Mouse (Mus musculus): ENCODE data around the gene Smim13.

Gene Smim13

GRCm38 (mm10) chr13:41321433-41321832, 71.8 kb downstream of the Smim13 start:
- ChIA-PET POLR2A (no interaction called here), CTCF (interaction anchor here in 1 of 4 experiments (0.6 kb wide), 1 partner anchor 18 kb away, joined by 3 read pairs; no protein-coding TSS in a partner anchor)

- POLR2A ChIA-PET, result no interaction called here
These were observed 75.0 kb downstream of the Smim13 start for GRCm38 (mm10) chr13:41324631-41325030.

GRCm38 (mm10) chr13:41325346-41325745, 75.7 kb downstream of the Smim13 start:
- POLR2A ChIA-PET, result no interaction called here
- CTCF ChIA-PET, result no interaction called here

More at GRCm38 (mm10) chr13:41324631-41325030, 75.0 kb downstream of the Smim13 start:
- CTCF ChIA-PET, result no interaction called here

DNA sequence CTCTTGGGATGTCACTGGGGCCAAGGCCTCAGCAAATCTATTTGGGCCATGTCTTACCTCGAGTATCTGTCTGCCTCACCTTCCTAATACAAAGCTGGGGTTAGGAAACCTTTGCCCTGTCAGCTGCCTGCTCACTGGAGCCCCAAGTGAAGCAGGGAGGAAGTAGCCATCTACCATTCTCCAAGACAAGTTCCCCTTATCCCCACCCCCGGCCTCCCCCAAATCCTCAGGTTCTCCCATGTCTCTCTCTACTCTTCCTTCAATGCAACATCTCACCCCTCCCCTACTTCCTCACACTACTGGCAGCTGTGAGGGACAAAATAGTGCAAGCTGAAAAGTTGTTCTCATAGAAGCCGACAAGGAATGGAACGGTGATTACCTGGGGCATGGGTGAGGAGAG, 76.5 kb downstream of the Smim13 start:
- POLR2A ChIA-PET, result interaction anchor here in 1 of 4 experiments (0.6 kb wide), 1 partner anchor 70 kb away, joined by 3 read pairs; no protein-coding TSS in a partner anchor
- CTCF ChIA-PET, result no interaction called here
